Mouse (Mus musculus) liver, adult 2 months (tissue): ENCODE measurements at regions not wholly inside any gene's neighbourhood (a gene's known extent, or its start where the extent isn't known, plus 50 kb on each side); places are given as distances from the start of the nearest gene placed in this dataset.

Source experiments
- DNase-seq: peaks from one replicate; pipeline ENCODE4 v3.0.0-alpha.2; 2011; ENCODE audit warnings: low read depth, low spot score; ENCODE audit errors: extremely low read depth
- H3K27ac ChIP-seq: fragments of 200-500 bp; replicated peaks from 2 replicates; pipeline ENCODE4 v1.5.1; 2012; ENCODE audit warnings: low read depth, mild to moderate bottlenecking, control low read depth, inconsistent platforms, low read length; ENCODE audit not compliant: insufficient read depth
- H3K27me3 ChIP-seq: fragments of 200-500 bp; 2 replicates; pipeline ENCODE4 v1.6.1; 2012; ENCODE audit warnings: mild to moderate bottlenecking, moderate library complexity, low read length, inconsistent platforms; ENCODE audit not compliant: control insufficient read depth, insufficient read depth
- H3K36me3 ChIP-seq: fragments of 200-500 bp; 2 replicates; pipeline ENCODE4 v1.6.1; 2012; ENCODE audit warnings: low read length, inconsistent platforms; ENCODE audit not compliant: control insufficient read depth, insufficient read depth
- H3K4me1 ChIP-seq: fragments of 200-500 bp; 2 replicates; pipeline ENCODE4 v1.6.1; 2011; ENCODE audit warnings: low read length; ENCODE audit not compliant: control insufficient read depth, insufficient read depth
- H3K4me3 ChIP-seq: fragments of 200-500 bp; 2 replicates; pipeline ENCODE4 v1.5.1; 2011; ENCODE audit warnings: low read depth, mild to moderate bottlenecking, control low read depth, low read length, moderate library complexity; ENCODE audit not compliant: insufficient read depth
- H3K79me2 ChIP-seq: fragments of 200-500 bp; 2 replicates; pipeline ENCODE4 v1.6.1; 2012; ENCODE audit warnings: inconsistent platforms, mild to moderate bottlenecking, low read length, moderate library complexity; ENCODE audit not compliant: control insufficient read depth, insufficient read depth
- H3K9ac ChIP-seq: fragments of 200-500 bp; 2 replicates; pipeline ENCODE4 v1.6.1; 2012; ENCODE audit warnings: low read depth, mild to moderate bottlenecking, control low read depth, inconsistent platforms, low read length
- CTCF ChIP-seq: fragments of 200-500 bp; IDR thresholded peaks from 2 replicates; pipeline ENCODE4 v1.5.1; 2011; ENCODE audit warnings: low read depth, low read length, control low read depth
- POLR2A ChIP-seq: fragments of 200-500 bp; IDR thresholded peaks from 2 replicates; pipeline ENCODE4 v1.6.1; 2011; ENCODE audit warnings: low read length, control low read depth; ENCODE audit not compliant: insufficient read depth; ENCODE audit errors: extremely low read depth
- WGBS: fragments of 180-500 bp; shearing (Covaris S2); methylation state at CpG from one replicate; pipeline ENCODE4 v1.1.7; 2018; 5-methylcytosine and 5-hydroxymethylcytosine counted together

DNA sequence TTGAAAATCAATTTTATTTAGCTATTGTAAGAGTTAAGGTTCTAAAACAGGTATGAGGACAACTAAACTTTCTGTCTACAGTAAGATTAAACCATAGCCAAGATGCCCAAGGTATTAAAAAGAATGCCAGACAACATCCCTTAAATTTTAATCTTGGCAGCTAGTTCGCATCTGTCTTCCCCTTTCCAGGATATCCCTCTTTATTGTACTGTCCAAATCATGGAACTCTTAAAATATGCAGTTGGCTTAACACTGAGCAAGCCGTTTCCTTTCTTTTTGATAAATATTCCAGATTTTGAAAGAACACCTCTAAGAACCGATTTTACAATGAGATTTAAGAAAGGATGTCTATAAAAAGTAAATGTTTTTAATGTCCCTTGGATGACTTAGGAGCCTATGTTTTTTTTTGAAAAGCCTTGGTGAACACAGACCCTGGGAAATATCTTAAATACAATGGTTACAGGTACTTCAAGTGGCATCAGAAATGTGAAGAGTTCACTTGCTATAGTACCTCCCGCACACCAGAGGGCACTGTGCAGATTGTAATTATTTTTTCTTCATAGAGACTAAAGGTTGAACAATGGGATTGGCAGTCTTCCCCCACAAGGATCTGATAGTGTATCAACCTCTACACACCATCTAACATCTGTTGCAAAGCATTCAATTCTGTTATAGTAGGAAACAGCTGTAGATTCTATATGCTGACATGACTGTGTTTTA is 237.5 kb upstream of the Gm12728 start:
- peak; percentile 24; the same call in 1 of the 2 replicates for TF ChIP-seq CTCF
- TF ChIP-seq POLR2A, result no peak
- 91% methylated on average over 4 of the region's 4 CpGs for WGBS
- DNase-seq, result no peak

DNA sequence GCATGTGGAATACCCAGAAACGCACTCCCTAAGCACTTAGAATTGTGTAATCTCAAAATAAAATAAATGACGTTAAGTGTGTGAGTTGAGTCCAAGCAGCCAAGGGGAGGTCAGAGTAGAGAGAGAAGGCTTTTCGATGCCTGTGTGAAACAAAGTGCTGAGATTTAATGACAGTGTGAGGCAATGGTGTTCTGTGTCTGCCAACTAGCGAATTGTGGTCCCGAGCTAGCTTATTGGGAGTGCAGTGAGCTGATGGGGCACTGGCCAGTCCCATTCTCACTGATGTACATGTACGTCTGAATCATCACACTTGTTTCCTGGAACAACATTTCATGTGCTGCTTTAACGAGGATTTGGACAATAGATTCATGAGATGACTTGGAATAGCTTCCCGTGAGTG is 234.7 kb upstream of the Gm12728 start:
- TF ChIP-seq POLR2A (no peak), CTCF (no peak)
- 88% methylated on average over 8 of the region's 8 CpGs for WGBS
- Histone ChIP-seq H3K27ac (no peak overlapping the region), H3K36me3 (no peaks in the 10 kb centered on the region), H3K9ac (no peak overlapping the region), H3K4me3 (no peak overlapping the region), H3K4me1 (no peaks in the 10 kb centered on the region), H3K27me3 (no peaks in the 10 kb centered on the region), H3K79me2 (no peaks in the 10 kb centered on the region)
- no peak for DNase-seq

More for the DNA sequence above, 237.5 kb upstream of the Gm12728 start:
- Histone ChIP-seq H3K27me3 (no peaks in the 10 kb centered on the region), H3K36me3 (no peaks in the 10 kb centered on the region), H3K9ac (no peak overlapping the region), H3K4me1 (no peaks in the 10 kb centered on the region), H3K4me3 (no peak overlapping the region), H3K27ac (no peak overlapping the region), H3K79me2 (no peaks in the 10 kb centered on the region)

DNA sequence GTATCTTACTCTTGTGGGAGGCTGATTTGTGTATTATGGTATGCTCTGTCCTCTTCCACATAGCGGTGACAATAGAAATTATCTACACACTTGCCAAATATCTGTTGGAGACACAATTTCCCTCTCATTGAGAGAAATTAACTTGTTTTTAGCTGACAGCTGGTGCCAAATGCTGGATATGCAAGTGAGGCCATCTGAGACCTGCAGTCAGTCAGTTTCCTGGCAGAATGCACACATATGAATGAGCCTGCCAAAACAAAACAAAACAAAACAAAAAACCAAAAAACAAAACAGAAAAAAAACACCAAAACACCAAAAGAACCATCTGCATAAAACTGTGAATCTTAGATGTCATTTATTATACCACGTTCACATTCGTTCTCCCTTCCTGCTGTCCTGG is 233.7 kb upstream of the Gm12728 start:
- 100% methylated on average over 3 of the region's 3 CpGs for WGBS
- H3K4me3 ChIP-seq, result no peak overlapping the region
- H3K27me3 ChIP-seq, result no peaks in the 10 kb centered on the region
- H3K79me2 ChIP-seq, result no peaks in the 10 kb centered on the region
- H3K9ac ChIP-seq, result no peak overlapping the region
- H3K36me3 ChIP-seq, result no peaks in the 10 kb centered on the region
- no peak for TF ChIP-seq POLR2A
- H3K4me1 ChIP-seq, result no peaks in the 10 kb centered on the region
- no peak for DNase-seq
- no peak overlapping the region for H3K27ac ChIP-seq

DNA sequence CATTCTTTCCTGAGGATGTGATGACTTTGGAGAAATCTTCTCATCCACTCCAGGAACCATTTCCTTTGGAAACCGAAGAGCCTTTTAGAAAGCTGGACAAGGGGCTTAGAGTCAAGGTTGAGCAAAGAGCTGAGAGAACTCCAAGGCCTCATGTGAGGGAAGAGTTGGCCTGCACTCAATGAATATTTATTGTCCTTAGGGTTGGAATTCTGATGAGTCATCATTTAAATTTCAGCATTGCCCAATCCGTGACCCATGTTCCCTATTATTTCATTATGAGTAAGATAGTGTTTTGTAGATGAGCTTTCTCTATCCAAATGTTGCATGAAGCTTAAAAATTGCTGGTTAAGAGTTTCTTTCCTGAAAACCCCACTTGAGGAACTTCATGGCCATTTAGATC is 232.3 kb upstream of the Gm12728 start:
- no peak overlapping the region for H3K27ac ChIP-seq
- H3K4me1 ChIP-seq, result no peaks in the 10 kb centered on the region
- H3K27me3 ChIP-seq, result no peaks in the 10 kb centered on the region
- no peaks in the 10 kb centered on the region for H3K36me3 ChIP-seq
- no peaks in the 10 kb centered on the region for H3K79me2 ChIP-seq
- peak; percentile 41 for DNase-seq
- 71% methylated on average over 2 of the region's 2 CpGs for WGBS
- no peak for TF ChIP-seq POLR2A
- no peak for TF ChIP-seq CTCF
- H3K4me3 ChIP-seq, result no peak overlapping the region
- no peak overlapping the region for H3K9ac ChIP-seq

DNA sequence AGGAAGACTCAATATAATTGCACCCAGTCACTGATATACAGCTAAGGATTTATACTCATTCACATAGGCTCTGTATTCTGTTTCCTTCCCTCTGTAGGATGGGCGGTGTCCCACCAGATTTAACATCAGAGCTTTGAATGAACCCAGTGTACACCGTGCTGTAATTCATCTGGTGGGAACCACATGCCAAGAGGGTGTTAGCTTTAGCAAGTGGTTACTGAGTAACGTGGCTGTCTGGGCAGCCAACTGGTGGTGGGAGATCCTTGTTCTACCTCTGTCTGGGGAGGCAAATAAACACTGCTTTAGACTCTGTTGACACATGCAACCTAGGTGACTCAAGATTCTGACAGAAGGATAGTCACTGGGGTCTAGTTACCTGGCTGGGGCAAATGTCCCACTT is 229.6 kb upstream of the Gm12728 start:
- Histone ChIP-seq H3K4me3 (no peak overlapping the region), H3K9ac (no peak overlapping the region), H3K36me3 (no peaks in the 10 kb centered on the region), H3K4me1 (no peaks in the 10 kb centered on the region), H3K79me2 (no peaks in the 10 kb centered on the region), H3K27me3 (no peaks in the 10 kb centered on the region), H3K27ac (no peak overlapping the region)
- no peak for DNase-seq
- no peak for TF ChIP-seq POLR2A
- 30% methylated on average over 3 of the region's 3 CpGs for WGBS

DNA sequence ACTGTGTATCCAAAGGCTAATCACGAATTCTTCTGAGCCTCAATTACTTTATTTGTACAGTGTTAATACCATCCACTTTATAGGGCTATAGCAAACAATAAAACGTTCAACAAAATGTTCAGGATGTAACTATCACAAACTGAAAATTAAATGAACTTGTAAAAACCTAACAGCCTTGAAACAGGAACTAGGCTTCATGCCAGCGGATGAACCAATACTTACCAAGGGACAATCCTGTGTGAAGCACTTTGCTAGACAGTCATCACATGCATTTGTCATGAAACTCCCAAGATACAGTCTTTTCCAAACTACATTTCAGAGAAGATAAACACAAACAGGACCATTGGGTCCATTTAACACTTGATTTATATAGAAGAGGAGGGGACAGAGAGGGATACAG is 228.9 kb upstream of the Gm12728 start:
- Histone ChIP-seq H3K27ac (no peak overlapping the region), H3K4me3 (no peak overlapping the region), H3K27me3 (no peaks in the 10 kb centered on the region), H3K4me1 (no peaks in the 10 kb centered on the region), H3K79me2 (no peaks in the 10 kb centered on the region), H3K9ac (no peak overlapping the region), H3K36me3 (no peaks in the 10 kb centered on the region)
- no peak for TF ChIP-seq POLR2A
- no peak for TF ChIP-seq CTCF
- WGBS, result 44% methylated on average over 3 of the region's 3 CpGs
- DNase-seq, result peak; percentile 28
